Comparison of ENCODE assay signal across 8 mouse cellular contexts in genomic region chr1:86058856-86059769, GRCm38 (mm10). TPM values are rescaled to one million over a fixed set of nuclear protein-coding genes. Genes with fewer than 3 reads are reported as not detected.
DNase-seq lines count a peak whose midpoint lies in the region; ATAC-seq lines count a peak whose summit lies in the region.

No protein-coding gene starts in this region.

- H3K4me1 ChIP-seq in hindbrain, embryonic 14.5 days (replicated peaks; ENCODE audit: control insufficient read depth, insufficient read depth, low read length) = 0 out of 2 replicates have a peak, but pooled peaks cover 4% of the 10 kb centered on the region

- H3K9ac ChIP-seq in hindbrain, embryonic 14.5 days = peak overlapping the region; percentile 16; the same call in 1 of the 2 replicates

- H3K4me3 ChIP-seq in hindbrain, embryonic 14.5 days (replicated peaks; ENCODE audit: low read length) = peak overlapping the region; percentile 23

- H3K4me2 ChIP-seq in hindbrain, embryonic 14.5 days (replicated peaks) = peak overlapping the region; percentile 47

- no peaks in the 10 kb centered on the region for H3K27me3 ChIP-seq in hindbrain, embryonic 14.5 days (ENCODE audit: control insufficient read depth, insufficient read depth, low read length)

- peak; percentile 85 for ATAC-seq in hindbrain, embryonic 14.5 days (ENCODE audit: low FRiP score)

- H3K27ac ChIP-seq in hindbrain, embryonic 14.5 days = 0 out of 2 replicates have a peak overlapping the region, but pooled peaks have one; percentile 33

- WGBS in hindbrain, embryonic 14.5 days = 8% methylated on average over 21 of the region's 21 CpGs

- H3K9me3 ChIP-seq in hindbrain, embryonic 14.5 days (ENCODE audit: control insufficient read depth, low read length) = no peaks in the 10 kb centered on the region

- peak; percentile 97 for DNase-seq in R1 (ENCODE audit: low read depth, low spot score)
- peak; percentile 95 to 98 for DNase-seq in cerebellum, postnatal 25 days
- DNase-seq in frontal cortex, postnatal 25 days (ENCODE audit: low spot score in 2 of 2) = peak; percentile 86 to 93
- peak; percentile 93 for DNase-seq in hindbrain, embryonic 14.5 days (ENCODE audit: low spot score)
- DNase-seq in layer of hippocampus, postnatal 36 days = peak; percentile 90 to 92
- DNase-seq in lung, postnatal 36 days = peak; percentile 98
- DNase-seq in retina, postnatal 1 day = peak; percentile 96
- peak; percentile 87 for DNase-seq in urinary bladder, adult 18-20 months (ENCODE audit: low spot score in 2 of 2)

- H3K36me3 ChIP-seq in hindbrain, embryonic 14.5 days (replicated peaks; ENCODE audit: control insufficient read depth, insufficient read depth) = no peaks in the 10 kb centered on the region

RNA-seq across cellular contexts. Expression of gene Psmd1, which starts 5.1 kb away (rescaled TPM):
- polyA plus RNA-seq in hindbrain, embryonic 14.5 days (2014; fragmentation: Nextera tagmentation; extraction: Ambion mirVana) = 194 and 211 TPM in 2 replicates
- total RNA-seq in layer of hippocampus, postnatal 36 days (2021) = 100 to 1,000 TPM; 104 to 108 TPM

RNA-seq across cellular contexts. Expression of gene 2810459M11Rik, which starts 13.4 kb away (rescaled TPM):
- 8.6 and 12.7 TPM in 2 replicates for polyA plus RNA-seq in hindbrain, embryonic 14.5 days (2014; fragmentation: Nextera tagmentation; extraction: Ambion mirVana)
- total RNA-seq in layer of hippocampus, postnatal 36 days (2021) = 10 to 100 TPM; 11.4 TPM

RNA-seq across cellular contexts. Expression of gene Spata3, which starts 42.5 kb away (rescaled TPM):
- polyA plus RNA-seq in hindbrain, embryonic 14.5 days (2014; fragmentation: Nextera tagmentation; extraction: Ambion mirVana) = 0.31 TPM in 2 replicates
- 1 to 10 TPM in 1 of 2 experiments, under 1 TPM in 1; 0.35 to 1.3 TPM for total RNA-seq in layer of hippocampus, postnatal 36 days (2021)

RNA-seq across cellular contexts. Expression of gene Htr2b, which starts 52.7 kb away (rescaled TPM):
- 0.09 and 0.44 TPM in 2 replicates for polyA plus RNA-seq in hindbrain, embryonic 14.5 days (2014; fragmentation: Nextera tagmentation; extraction: Ambion mirVana)
- not detected for total RNA-seq in layer of hippocampus, postnatal 36 days (2021)

Comparison
In these comparisons a context has a peak if more than half of its experiments do, and no peak if none do; other contexts are left out.
1. Peak in every context shown above with its lines: DNase-seq, ATAC-seq, H3K4me3 ChIP-seq and H3K27ac ChIP-seq.